Mouse (Mus musculus): Measurements from ENCODE around the gene Pvalb.

DNA sequence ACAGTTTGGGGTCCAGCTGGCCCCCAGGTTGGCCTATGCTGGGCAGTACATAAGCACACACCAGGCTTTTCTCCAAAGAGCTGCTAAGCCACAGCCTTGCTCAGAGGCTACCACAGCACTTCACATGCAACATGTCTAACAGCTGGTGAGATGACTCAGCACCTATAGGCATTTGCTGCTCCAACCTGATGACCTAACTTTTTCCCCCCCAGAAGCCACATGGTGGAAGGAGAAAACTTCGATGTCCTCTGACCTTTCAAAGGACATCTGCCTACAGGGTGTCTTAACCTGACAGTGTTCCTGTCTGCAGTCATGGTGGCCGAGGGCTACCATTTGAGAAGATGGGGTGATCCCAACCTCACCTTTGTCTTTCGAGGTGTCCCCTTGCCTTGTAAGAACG lies 20.6 kb downstream of the Pvalb start:
- no peak for TF ChIP-seq CTCF (IDR thresholded peaks at IDR 0.05; ENCODE audit: low read depth)
- TF ChIP-seq EP300 (IDR thresholded peaks at IDR 0.05; ENCODE audit: low read depth) = no peak
